Mouse (Mus musculus): ENCODE data around the gene Smc4. TPM values are rescaled to one million over a fixed set of nuclear protein-coding genes. Genes with fewer than 3 reads are reported as not detected.

The Smc4 gene
- polyA plus RNA-seq, 1 experiment = 2.8 TPM

- WGBS = 47% methylated on average over 5 of the region's 5 CpGs
- no peak for DNase-seq
- no peak for TF ChIP-seq CTCF (IDR thresholded peaks at IDR 0.05; ENCODE audit: insufficient read depth, low read length)
- TF ChIP-seq POLR2A (IDR thresholded peaks at IDR 0.05; ENCODE audit: borderline replicate concordance, extremely low read depth, low read depth, low read length) = no peak
- Histone ChIP-seq H3K4me3 (replicated peaks; ENCODE audit: extremely low read depth, low read depth, low read length) (no peak overlapping the region), H3K4me1 (ENCODE audit: control insufficient read depth, insufficient read depth, low read length) (peaks cover 2% of the 10 kb centered on the region)
Observed at GRCm38 (mm10) chr3:69041298-69041697, 36.8 kb downstream of the Smc4 start.

- H3K4me1 ChIP-seq (ENCODE audit: control insufficient read depth, insufficient read depth, low read length) = peaks cover 2% of the 10 kb centered on the region
- peak overlapping the region; percentile 66 for H3K4me3 ChIP-seq (replicated peaks; ENCODE audit: extremely low read depth, low read depth, low read length)
- under 1% methylated on average over 42 of the region's 42 CpGs for WGBS
- no peak for DNase-seq
- TF ChIP-seq POLR2A (IDR thresholded peaks at IDR 0.05; ENCODE audit: borderline replicate concordance, extremely low read depth, low read depth, low read length) = no peak
- TF ChIP-seq CTCF (IDR thresholded peaks at IDR 0.05; ENCODE audit: insufficient read depth, low read length) = no peak
Observed at GRCm38 (mm10) chr3:69044167-69044591, 39.6 kb downstream of the Smc4 start.

GRCm38 (mm10) chr3:69044645-69045399 is 40.3 kb downstream of the Smc4 start, which contains the start of gene Trim59:
TSS of gene Trim59 (minus strand) at chr3:69044755.
- peak within 1 kb of the TSS; percentile 66 for H3K4me3 ChIP-seq (replicated peaks; ENCODE audit: extremely low read depth, low read depth, low read length)
- 1% methylated on average over 79 of the region's 80 CpGs for WGBS
- DNase-seq = peak; percentile 84

GRCm38 (mm10) chr3:69045400-69045703 is 40.8 kb downstream of the Smc4 start:
- DNase-seq = no peak
- 5% methylated on average over 9 of the region's 9 CpGs for WGBS
- TF ChIP-seq CTCF (IDR thresholded peaks at IDR 0.05; ENCODE audit: insufficient read depth, low read length) (no peak), POLR2A (IDR thresholded peaks at IDR 0.05; ENCODE audit: borderline replicate concordance, extremely low read depth, low read depth, low read length) (no peak)
- H3K4me1 ChIP-seq (ENCODE audit: control insufficient read depth, insufficient read depth, low read length) = peaks cover 2% of the 10 kb centered on the region
- peak overlapping the region; percentile 66 for H3K4me3 ChIP-seq (replicated peaks; ENCODE audit: extremely low read depth, low read depth, low read length)

More at GRCm38 (mm10) chr3:69044645-69045399, 40.3 kb downstream of the Smc4 start, which contains the start of gene Trim59:
- TF ChIP-seq CTCF (IDR thresholded peaks at IDR 0.05; ENCODE audit: insufficient read depth, low read length) = no peak
- TF ChIP-seq POLR2A (IDR thresholded peaks at IDR 0.05; ENCODE audit: borderline replicate concordance, extremely low read depth, low read depth, low read length) = no peak
- H3K4me1 ChIP-seq (ENCODE audit: control insufficient read depth, insufficient read depth, low read length) = peaks cover 2% of the 10 kb centered on the region

- DNase-seq = no peak
- Histone ChIP-seq H3K4me3 (replicated peaks; ENCODE audit: extremely low read depth, low read depth, low read length) (no peak overlapping the region), H3K4me1 (ENCODE audit: control insufficient read depth, insufficient read depth, low read length) (peaks cover 2% of the 10 kb centered on the region)
- WGBS = 31% methylated on average over 13 of the region's 13 CpGs
- TF ChIP-seq CTCF (IDR thresholded peaks at IDR 0.05; ENCODE audit: insufficient read depth, low read length) = no peak
- TF ChIP-seq POLR2A (IDR thresholded peaks at IDR 0.05; ENCODE audit: borderline replicate concordance, extremely low read depth, low read depth, low read length) = no peak
Observed at GRCm38 (mm10) chr3:69045750-69046149, 41.2 kb downstream of the Smc4 start.

- peaks cover 2% of the 10 kb centered on the region; the same call in 1 of the 2 replicates for H3K4me1 ChIP-seq (ENCODE audit: control insufficient read depth, insufficient read depth, low read length)
- 69% methylated on average over 4 of the region's 4 CpGs for WGBS
- TF ChIP-seq POLR2A (IDR thresholded peaks at IDR 0.05; ENCODE audit: borderline replicate concordance, extremely low read depth, low read depth, low read length) (no peak), CTCF (IDR thresholded peaks at IDR 0.05; ENCODE audit: insufficient read depth, low read length) (no peak)
- H3K4me3 ChIP-seq (replicated peaks; ENCODE audit: extremely low read depth, low read depth, low read length) = no peak overlapping the region
- DNase-seq = no peak
Observed at GRCm38 (mm10) chr3:69046509-69046908, 42.0 kb downstream of the Smc4 start.

GRCm38 (mm10) chr3:69047684-69048083 is 43.1 kb downstream of the Smc4 start:
- DNase-seq = no peak
- TF ChIP-seq POLR2A (IDR thresholded peaks at IDR 0.05; ENCODE audit: borderline replicate concordance, extremely low read depth, low read depth, low read length) (no peak), CTCF (IDR thresholded peaks at IDR 0.05; ENCODE audit: insufficient read depth, low read length) (no peak)
- H3K4me1 ChIP-seq (ENCODE audit: control insufficient read depth, insufficient read depth, low read length) = peaks cover 2% of the 10 kb centered on the region; the same call in 1 of the 2 replicates
- H3K4me3 ChIP-seq (replicated peaks; ENCODE audit: extremely low read depth, low read depth, low read length) = no peak overlapping the region
- 85% methylated on average over 4 of the region's 4 CpGs for WGBS

- DNase-seq = no peak
- Histone ChIP-seq H3K4me3 (replicated peaks; ENCODE audit: extremely low read depth, low read depth, low read length) (no peak overlapping the region), H3K4me1 (ENCODE audit: control insufficient read depth, insufficient read depth, low read length) (peaks cover under 1% of the 10 kb centered on the region; the same call in 1 of the 2 replicates)
- 89% methylated on average over 6 of the region's 6 CpGs for WGBS
- TF ChIP-seq POLR2A (IDR thresholded peaks at IDR 0.05; ENCODE audit: borderline replicate concordance, extremely low read depth, low read depth, low read length) = no peak
- no peak for TF ChIP-seq CTCF (IDR thresholded peaks at IDR 0.05; ENCODE audit: insufficient read depth, low read length)
Observed at GRCm38 (mm10) chr3:69049011-69049410, 44.5 kb downstream of the Smc4 start.

- DNase-seq = no peak
- TF ChIP-seq CTCF (IDR thresholded peaks at IDR 0.05; ENCODE audit: insufficient read depth, low read length) (no peak), POLR2A (IDR thresholded peaks at IDR 0.05; ENCODE audit: borderline replicate concordance, extremely low read depth, low read depth, low read length) (no peak)
- no peak overlapping the region for H3K4me3 ChIP-seq (replicated peaks; ENCODE audit: extremely low read depth, low read depth, low read length)
- no peaks in the 10 kb centered on the region for H3K4me1 ChIP-seq (ENCODE audit: control insufficient read depth, insufficient read depth, low read length)
- WGBS = 84% methylated on average over 11 of the region's 11 CpGs
Observed at GRCm38 (mm10) chr3:69051894-69052293, 47.4 kb downstream of the Smc4 start.

Measured in lung, adult 2 months (tissue).